Mouse (Mus musculus) layer of hippocampus, adult 2 months (tissue): ENCODE data around the gene Acads. TPM values are rescaled to one million over a fixed set of nuclear protein-coding genes. Genes with fewer than 3 reads are reported as not detected.
"Not testable (repeated sequence)": the region's sequence is repeated elsewhere in the genome, so short reads cannot be mapped to it uniquely, and the experiment has no call there.

Experiments
- DNase-seq, 2 experiments: peaks; one replicate each; pipeline ENCODE4 v3.0.0; 2022; ENCODE audit warnings: low spot score in 2 of 2
- H3K27ac ChIP-seq: fragments of 200-600 bp; 2 replicates; pipeline ENCODE4 v1.8.1; 2022
- H3K4me3 ChIP-seq: fragments of 200-600 bp; 2 replicates; pipeline ENCODE4 v1.8.1; 2022; ENCODE audit warnings: mild to moderate bottlenecking
- CTCF ChIP-seq: fragments of 200-600 bp; conservative IDR thresholded peaks from 2 replicates; pipeline ENCODE4 v1.8.1; 2022; ENCODE audit warnings: antibody characterized with exemption, mild to moderate bottlenecking, moderate library complexity
- total RNA-seq, 2 experiments: library from RNA; stranded (reverse); gene quantifications; 2 replicates each; pipeline ENCODE4 v1.2.3; 2021

The Acads gene
- total RNA-seq, 2 experiments from 2014 or later, result 6.5 to 7.3 TPM

GRCm38 (mm10) chr5:115127421-115128179 is 8.5 kb upstream of the Acads start:
- no peak for DNase-seq
- H3K4me3 ChIP-seq, result no peak overlapping the region
- TF ChIP-seq CTCF, result no peak
- peak overlapping the region; percentile 53; the same call in 1 of the 2 replicates for H3K27ac ChIP-seq

GRCm38 (mm10) chr5:115126578-115127312 is 7.6 kb upstream of the Acads start:
- DNase-seq, result no peak
- Histone ChIP-seq H3K4me3 (no peak overlapping the region), H3K27ac (peak overlapping the region; percentile 78; the same call in 1 of the 2 replicates)
- TF ChIP-seq CTCF, result no peak

GRCm38 (mm10) chr5:115125211-115125871 is 6.2 kb upstream of the Acads start:
- Histone ChIP-seq H3K4me3 (no peak overlapping the region; the same call in 1 of the 2 replicates), H3K27ac (peak overlapping the region; percentile 78)
- peak; percentile 84 to 88 for DNase-seq
- TF ChIP-seq CTCF, result peak; percentile 97

- Histone ChIP-seq H3K4me3 (no peak overlapping the region), H3K27ac (peak overlapping the region; percentile 78; the same call in 1 of the 2 replicates)
- TF ChIP-seq CTCF, result no peak
- no peak for DNase-seq
Measured at GRCm38 (mm10) chr5:115124690-115125089, 5.5 kb upstream of the Acads start.

- DNase-seq, result no peak
- no peak overlapping the region for H3K4me3 ChIP-seq
- H3K27ac ChIP-seq, result peak overlapping the region; percentile 23; the same call in 1 of the 2 replicates
- TF ChIP-seq CTCF, result no peak
Measured at GRCm38 (mm10) chr5:115120978-115121377, 1.8 kb upstream of the Acads start.

GRCm38 (mm10) chr5:115117467-115117866 is 1.7 kb downstream of the Acads start:
- Histone ChIP-seq H3K4me3 (no peak overlapping the region), H3K27ac (no peak overlapping the region)
- TF ChIP-seq CTCF, result no peak
- DNase-seq, result no peak

- Histone ChIP-seq H3K27ac (no peak overlapping the region), H3K4me3 (no peak overlapping the region)
- DNase-seq, result no peak
- no peak for TF ChIP-seq CTCF
Measured at GRCm38 (mm10) chr5:115116426-115116825, 2.7 kb downstream of the Acads start.

GRCm38 (mm10) chr5:115114501-115114900 is 4.6 kb downstream of the Acads start:
- no peak for TF ChIP-seq CTCF
- DNase-seq, result no peak
- Histone ChIP-seq H3K4me3 (no peak overlapping the region), H3K27ac (no peak overlapping the region)

GRCm38 (mm10) chr5:115113244-115113643 is 5.9 kb downstream of the Acads start:
- Histone ChIP-seq H3K4me3 (no peak overlapping the region), H3K27ac (no peak overlapping the region)
- DNase-seq, result no peak
- no peak for TF ChIP-seq CTCF

- no peak for DNase-seq
- no peak for TF ChIP-seq CTCF
- H3K27ac ChIP-seq, result no peak overlapping the region
- H3K4me3 ChIP-seq, result no peak overlapping the region
Measured at GRCm38 (mm10) chr5:115111156-115111555, 8.0 kb downstream of the Acads start.

GRCm38 (mm10) chr5:115103253-115103652 is 15.9 kb downstream of the Acads start:
- not testable (repeated sequence) for H3K27ac ChIP-seq, H3K4me3 ChIP-seq, DNase-seq

- Histone ChIP-seq H3K4me3 (no peak overlapping the region), H3K27ac (no peak overlapping the region)
- no peak for TF ChIP-seq CTCF
- no peak for DNase-seq
Measured at GRCm38 (mm10) chr5:115102231-115102630, 16.9 kb downstream of the Acads start.

GRCm38 (mm10) chr5:115100473-115100872 is 18.7 kb downstream of the Acads start:
- no peak for TF ChIP-seq CTCF
- no peak for DNase-seq
- Histone ChIP-seq H3K4me3 (no peak overlapping the region), H3K27ac (peak overlapping the region; percentile 57; the same call in 1 of the 2 replicates)
